Mouse (Mus musculus): Measurements from ENCODE around the gene Pip5k1c.

GRCm38 (mm10) chr10:81323791-81324530 is 31.2 kb downstream of the Pip5k1c start:
- TF ChIP-seq CTCF (IDR thresholded peaks at IDR 0.05) (no peak), EP300 (IDR thresholded peaks at IDR 0.05) (no peak)
